Mouse (Mus musculus) stomach, postnatal 0 days (tissue): ENCODE measurements around the gene Hoxa10. TPM values are rescaled to one million over a fixed set of nuclear protein-coding genes. Genes with fewer than 3 reads are reported as not detected.

Experiments
- ATAC-seq: fragments of 200-750 bp; cut with Nextera tagmentation; 2 replicates; pipeline ENCODE4 v1.8.0; 2017; ENCODE audit not compliant: low FRiP score, low TSS enrichment
- DNase-seq: peaks from one replicate; pipeline ENCODE4 v3.0.0-alpha.2; 2016; ENCODE audit warnings: low spot score
- H3K27ac ChIP-seq: fragments of 300-500 bp; sonication (generic); replicated peaks from 2 replicates; pipeline ENCODE4 v1.5.1; 2014; ENCODE audit warnings: mild to moderate bottlenecking, control low read depth
- H3K27me3 ChIP-seq: fragments of 300-500 bp; sonication (generic); 2 replicates; pipeline ENCODE4 v1.6.1; 2014; ENCODE audit warnings: low read length; ENCODE audit not compliant: control insufficient read depth, insufficient read depth
- H3K36me3 ChIP-seq: fragments of 300-500 bp; sonication (generic); 2 replicates; pipeline ENCODE4 v1.6.1; 2014; ENCODE audit warnings: low read length, mixed read lengths; ENCODE audit not compliant: control insufficient read depth, insufficient read depth
- H3K4me1 ChIP-seq: fragments of 300-500 bp; sonication (generic); replicated peaks from 2 replicates; pipeline ENCODE4 v1.6.1; 2014; ENCODE audit warnings: antibody characterized with exemption; ENCODE audit not compliant: control insufficient read depth, insufficient read depth
- H3K4me2 ChIP-seq: fragments of 300-500 bp; sonication (generic); replicated peaks from 2 replicates; pipeline ENCODE4 v1.6.1; 2014; ENCODE audit warnings: low read depth, mild to moderate bottlenecking, control low read depth, moderate library complexity
- H3K4me3 ChIP-seq: fragments of 300-500 bp; sonication (generic); 2 replicates; pipeline ENCODE4 v1.5.1; 2014; ENCODE audit warnings: low read depth, low read length, control low read depth
- H3K9ac ChIP-seq: fragments of 300-500 bp; sonication (generic); 2 replicates; pipeline ENCODE4 v1.6.1; 2014; ENCODE audit warnings: mild to moderate bottlenecking, low read length, control low read depth, mixed read lengths
- H3K9me3 ChIP-seq: fragments of 300-500 bp; sonication (generic); 2 replicates; pipeline ENCODE4 v1.6.1; 2016; ENCODE audit warnings: low read length; ENCODE audit not compliant: control insufficient read depth
- CTCF ChIP-seq: IDR thresholded peaks from 2 replicates; pipeline ENCODE4 v1.5.1; 2016; ENCODE audit warnings: antibody characterized with exemption, low read depth, mild to moderate bottlenecking, moderate library complexity
- EP300 ChIP-seq: optimal IDR thresholded peaks from 2 replicates; pipeline ENCODE3; 2016; ENCODE audit warnings: antibody characterized with exemption
- WGBS: fragments of 180-500 bp; shearing (Covaris S2); extraction: QIAGEN DNeasy Blood & Tissue Kit; methylation state at CpG from one replicate; pipeline ENCODE4 v1.1.7; 2014; 5-methylcytosine and 5-hydroxymethylcytosine counted together
- polyA plus RNA-seq: library from polyadenylated mRNA; unstranded; fragments of >200 nt; fragmentation: Nextera tagmentation; extraction: Ambion mirVana; gene quantifications from 2 replicates; pipeline ENCODE4 v1.2.1, GENCODE M21; 2015

The Hoxa10 gene
- polyA plus RNA-seq, 1 experiment from 2014 or later, result not detected

DNA sequence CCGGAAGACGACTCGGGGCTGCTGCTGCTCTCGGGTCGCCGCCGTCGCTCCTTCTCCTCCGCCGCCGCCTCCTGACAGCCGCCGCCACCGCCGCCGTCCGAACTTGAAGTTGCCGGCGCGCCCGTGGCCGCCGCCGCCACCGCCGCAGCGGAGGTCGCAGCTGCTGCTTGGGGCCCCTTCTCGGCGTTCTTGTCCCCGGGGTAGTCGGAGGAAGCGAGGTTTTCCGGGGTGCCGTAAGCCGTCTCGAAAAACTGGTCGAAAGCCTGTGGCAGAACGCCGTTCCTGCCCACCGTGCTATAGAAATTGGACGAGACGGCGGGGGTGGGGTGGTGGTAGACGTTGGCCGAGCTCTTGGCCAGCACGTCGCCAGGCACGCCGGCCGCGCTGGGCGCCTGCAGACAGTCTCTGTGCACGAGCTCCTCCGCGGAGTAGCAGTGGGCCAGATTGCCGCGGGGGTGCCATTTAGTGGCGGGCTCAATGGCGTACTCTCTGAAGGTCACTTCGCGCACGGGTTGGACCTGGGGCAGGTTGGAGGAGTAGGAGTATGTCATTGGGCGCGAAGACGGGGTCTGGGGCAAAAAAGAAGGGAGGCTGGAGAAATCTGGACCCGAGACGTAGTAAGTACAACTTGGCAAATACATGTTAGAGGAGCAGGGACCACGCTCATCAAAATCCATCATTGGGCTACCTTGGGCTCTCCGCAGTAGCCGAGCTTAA lies 4.5 kb upstream of the Hoxa10 start:
- Histone ChIP-seq H3K27ac (no peak overlapping the region), H3K4me2 (no peak overlapping the region), H3K9ac (no peak overlapping the region), H3K27me3 (peaks cover 52% of the 10 kb centered on the region), H3K36me3 (no peaks in the 10 kb centered on the region), H3K4me3 (no peak overlapping the region; the same call in 1 of the 2 replicates), H3K9me3 (no peaks in the 10 kb centered on the region), H3K4me1 (no peaks in the 10 kb centered on the region)
- ATAC-seq (no peak), DNase-seq (no peak)
- 1% methylated on average over 71 of the region's 71 CpGs for WGBS
- no peak for TF ChIP-seq EP300
- TF ChIP-seq CTCF, result no peak

- ATAC-seq (no peak), DNase-seq (no peak)
- TF ChIP-seq CTCF (no peak), EP300 (no peak)
- no peaks in the 10 kb centered on the region for H3K36me3 ChIP-seq
- no peak overlapping the region for H3K4me2 ChIP-seq
- H3K9me3 ChIP-seq, result no peaks in the 10 kb centered on the region
- H3K27me3 ChIP-seq, result peaks cover 56% of the 10 kb centered on the region
- H3K9ac ChIP-seq, result no peak overlapping the region
- H3K4me1 ChIP-seq, result no peaks in the 10 kb centered on the region
- no peak overlapping the region for H3K4me3 ChIP-seq
- 5% methylated on average over 23 of the region's 23 CpGs for WGBS
- H3K27ac ChIP-seq, result no peak overlapping the region
These were observed 3.9 kb upstream of the Hoxa10 start for GRCm38 (mm10) chr6:52244471-52245039.

DNA sequence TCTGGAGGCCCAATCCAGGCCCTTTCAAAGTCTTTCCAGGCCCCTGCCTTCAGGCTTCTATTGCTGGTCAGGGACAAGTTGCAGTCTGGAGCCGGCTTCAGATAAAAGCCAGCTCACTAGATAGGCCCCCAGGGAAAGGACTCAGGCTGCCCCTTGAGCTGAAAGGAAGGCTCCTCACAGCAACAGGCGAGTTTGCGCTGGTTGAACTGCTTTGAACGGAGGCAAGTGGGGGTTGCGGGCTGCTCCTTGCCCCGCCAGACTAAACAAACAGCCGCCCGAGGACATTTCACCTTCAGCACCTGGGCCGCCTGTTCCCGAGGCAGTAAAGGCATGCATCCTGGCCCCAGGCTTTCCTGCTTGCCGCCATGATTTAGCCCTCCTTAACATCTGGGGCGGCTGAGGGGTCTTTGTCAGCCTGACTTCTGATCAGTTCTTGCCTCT lies 3.0 kb upstream of the Hoxa10 start:
- 9% methylated on average over 12 of the region's 12 CpGs for WGBS
- ATAC-seq, result no peak
- Histone ChIP-seq H3K9me3 (no peaks in the 10 kb centered on the region), H3K9ac (no peak overlapping the region), H3K4me3 (no peak overlapping the region), H3K4me2 (no peak overlapping the region), H3K36me3 (no peaks in the 10 kb centered on the region), H3K4me1 (no peaks in the 10 kb centered on the region), H3K27ac (no peak overlapping the region), H3K27me3 (peaks cover 60% of the 10 kb centered on the region)
- DNase-seq, result no peak
- TF ChIP-seq CTCF (no peak), EP300 (no peak)

GRCm38 (mm10) chr6:52242801-52243332 lies 2.2 kb upstream of the Hoxa10 start:
- Histone ChIP-seq H3K9me3 (no peaks in the 10 kb centered on the region), H3K4me1 (no peaks in the 10 kb centered on the region), H3K27me3 (peaks cover 57% of the 10 kb centered on the region), H3K27ac (no peak overlapping the region), H3K36me3 (no peaks in the 10 kb centered on the region), H3K4me3 (no peak overlapping the region), H3K4me2 (no peak overlapping the region), H3K9ac (no peak overlapping the region)
- DNase-seq (no peak), ATAC-seq (no peak)
- 3% methylated on average over 4 of the region's 4 CpGs for WGBS
- TF ChIP-seq EP300 (no peak), CTCF (no peak)

GRCm38 (mm10) chr6:52241001-52241621 lies 457 bp upstream of the Hoxa10 start:
- DNase-seq, result no peak
- H3K4me3 ChIP-seq, result no peak overlapping the region
- H3K36me3 ChIP-seq, result no peaks in the 10 kb centered on the region
- no peak overlapping the region for H3K9ac ChIP-seq
- ATAC-seq, result no peak
- H3K27me3 ChIP-seq, result peaks cover 64% of the 10 kb centered on the region
- no peak for TF ChIP-seq CTCF
- TF ChIP-seq EP300, result no peak
- H3K9me3 ChIP-seq, result no peaks in the 10 kb centered on the region
- no peak overlapping the region for H3K4me2 ChIP-seq
- WGBS, result 8% methylated on average over 9 of the region's 9 CpGs
- H3K27ac ChIP-seq, result no peak overlapping the region
- no peaks in the 10 kb centered on the region for H3K4me1 ChIP-seq
